Mouse (Mus musculus) adrenal gland, adult 8-10 months (tissue): ENCODE measurements at regions not wholly inside any gene's neighbourhood (a gene's known extent, or its start where the extent isn't known, plus 50 kb on each side); places are given as distances from the start of the nearest gene placed in this dataset.
"Not testable (repeated sequence)": the region's sequence is repeated elsewhere in the genome, so short reads cannot be mapped to it uniquely, and the experiment has no call there.

Experiments
- DNase-seq: peaks from one replicate; pipeline ENCODE4 v3.0.0; 2022

- DNase-seq: no peak
These were observed 1263.3 kb upstream of the Klhl29 start for GRCm38 (mm10) chr12:6638761-6639281.

- no peak for DNase-seq
These were observed 1262.4 kb upstream of the Klhl29 start for GRCm38 (mm10) chr12:6637771-6638305.

GRCm38 (mm10) chr12:6622575-6623146, 1247.2 kb upstream of the Klhl29 start:
- DNase-seq: no peak

GRCm38 (mm10) chr12:6601111-6601510, 1225.6 kb upstream of the Klhl29 start:
- peak; percentile 36 for DNase-seq

- not testable (repeated sequence) for DNase-seq
These were observed 1220.0 kb upstream of the Klhl29 start for GRCm38 (mm10) chr12:6595484-6595883.

GRCm38 (mm10) chr12:6590231-6590630, 1214.7 kb upstream of the Klhl29 start:
- DNase-seq: peak; percentile 61

GRCm38 (mm10) chr12:6588031-6588701, 1212.7 kb upstream of the Klhl29 start:
- DNase-seq: peak; percentile 48

- DNase-seq: no peak
These were observed 1204.7 kb upstream of the Klhl29 start for GRCm38 (mm10) chr12:6580195-6580594.

GRCm38 (mm10) chr12:6576866-6577360, 1201.4 kb upstream of the Klhl29 start:
- no peak for DNase-seq
